Mouse (Mus musculus): ENCODE results near the gene Gm10260. TPM values are rescaled to one million over a fixed set of nuclear protein-coding genes. Genes with fewer than 3 reads are reported as not detected.

Gene Gm10260
- 3.1 and 4.0 TPM in 2 replicates for polyA plus RNA-seq (2021; fragmentation: Nextera tagmentation)
- long read RNA-seq, experiment 1, result 0 reads
- long read RNA-seq, experiment 2, result 0 reads

DNA sequence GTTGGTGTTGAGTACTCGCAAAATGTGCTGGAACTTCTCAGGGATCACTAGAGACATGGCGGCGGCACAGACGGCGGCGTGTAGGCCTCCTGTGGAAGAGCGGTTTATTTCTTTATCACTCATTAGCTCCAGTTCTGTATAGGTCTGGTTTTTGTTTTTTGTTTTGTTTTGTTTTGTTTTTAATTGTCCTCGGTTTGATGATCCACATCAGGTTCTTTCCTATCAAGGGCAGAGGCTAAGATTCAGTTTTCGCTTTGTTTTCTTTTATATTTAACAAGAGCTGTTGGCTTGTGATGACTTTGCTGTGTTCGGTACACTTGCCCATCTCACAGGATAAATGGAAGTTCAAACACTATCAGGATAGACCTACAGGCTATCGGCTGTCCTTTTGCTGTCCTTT lies at the start of gene Gm10260:
Gene Gm10260, minus strand, starts transcription at position 101 of the 400 bp plus-strand sequence.

All from layer of hippocampus, adult 6 months (tissue).